Mouse (Mus musculus): ENCODE measurements around the gene Yif1a. TPM values are rescaled to one million over a fixed set of nuclear protein-coding genes. Genes with fewer than 3 reads are reported as not detected.
A peak's percentile ranks its signal among the peaks of the same experiment; 100 is the strongest.

The Yif1a gene
- polyA plus RNA-seq, 1 experiment from 2014 or later, result 129 TPM

DNA sequence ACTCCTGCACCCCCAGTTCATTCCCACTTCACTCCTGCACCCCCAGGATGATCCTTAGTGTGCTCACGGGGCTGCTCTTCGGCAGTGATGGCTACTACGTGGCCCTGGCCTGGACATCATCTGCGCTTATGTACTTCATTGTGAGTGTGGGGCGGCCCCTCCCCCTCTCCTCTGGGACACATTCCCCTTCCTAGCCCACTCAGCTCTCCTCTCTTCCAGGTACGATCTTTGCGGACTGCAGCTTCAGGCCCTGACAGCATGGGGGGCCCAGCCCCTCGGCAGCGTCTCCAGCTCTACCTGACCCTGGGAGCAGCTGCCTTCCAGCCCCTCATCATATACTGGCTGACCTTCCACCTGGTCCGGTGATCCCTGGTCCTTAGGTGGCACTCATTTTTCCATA is 3.7 kb downstream of the Yif1a start:
- Histone ChIP-seq H3K4me3 (replicated peaks; ENCODE audit: low read depth, low read length) (no peak overlapping the region), H3K4me1 (replicated peaks; ENCODE audit: insufficient read depth, low read length) (no peaks in the 10 kb centered on the region; the same call in 1 of the 2 replicates), H3K9me3 (replicated peaks; ENCODE audit: low read length) (no peaks in the 10 kb centered on the region), H3K27me3 (ENCODE audit: insufficient read depth, low read length) (no peaks in the 10 kb centered on the region), H3K36me3 (ENCODE audit: insufficient read depth, low read length) (0 out of 2 replicates have a peak, but pooled peaks cover 10% of the 10 kb centered on the region), H3K27ac (no peak overlapping the region), H3K4me2 (ENCODE audit: low read length) (no peak overlapping the region), H3K9ac (ENCODE audit: low read depth, low read length) (no peak overlapping the region)
- ATAC-seq (replicated peaks; ENCODE audit: low FRiP score, low read depth) (no peak), DNase-seq (ENCODE audit: low spot score) (no peak)
- no peak for TF ChIP-seq CTCF (IDR thresholded peaks at IDR 0.05; ENCODE audit: low read depth)
- WGBS, result 89% methylated on average over 10 of the region's 10 CpGs

GRCm38 (mm10) chr19:5093481-5094242 is 5.3 kb downstream of the Yif1a start:
- Histone ChIP-seq H3K9ac (ENCODE audit: low read depth, low read length) (no peak overlapping the region), H3K36me3 (ENCODE audit: insufficient read depth, low read length) (0 out of 2 replicates have a peak, but pooled peaks cover 10% of the 10 kb centered on the region), H3K4me3 (replicated peaks; ENCODE audit: low read depth, low read length) (no peak overlapping the region), H3K4me1 (replicated peaks; ENCODE audit: insufficient read depth, low read length) (peaks cover 8% of the 10 kb centered on the region), H3K27ac (no peak overlapping the region), H3K27me3 (ENCODE audit: insufficient read depth, low read length) (no peaks in the 10 kb centered on the region), H3K9me3 (replicated peaks; ENCODE audit: low read length) (no peaks in the 10 kb centered on the region), H3K4me2 (ENCODE audit: low read length) (no peak overlapping the region)
- 0 out of 2 replicates have a peak, but pooled peaks have one; percentile 1 for ATAC-seq (replicated peaks; ENCODE audit: low FRiP score, low read depth)
- DNase-seq (ENCODE audit: low spot score), result no peak
- no peak for TF ChIP-seq CTCF (IDR thresholded peaks at IDR 0.05; ENCODE audit: low read depth)
- WGBS, result 73% methylated on average over 12 of the region's 12 CpGs

GRCm38 (mm10) chr19:5094243-5094632 is 5.9 kb downstream of the Yif1a start:
- Histone ChIP-seq H3K9me3 (replicated peaks; ENCODE audit: low read length) (no peaks in the 10 kb centered on the region), H3K27ac (no peak overlapping the region), H3K27me3 (ENCODE audit: insufficient read depth, low read length) (no peaks in the 10 kb centered on the region), H3K4me2 (ENCODE audit: low read length) (no peak overlapping the region), H3K9ac (ENCODE audit: low read depth, low read length) (no peak overlapping the region), H3K36me3 (ENCODE audit: insufficient read depth, low read length) (0 out of 2 replicates have a peak, but pooled peaks cover 10% of the 10 kb centered on the region), H3K4me3 (replicated peaks; ENCODE audit: low read depth, low read length) (no peak overlapping the region), H3K4me1 (replicated peaks; ENCODE audit: insufficient read depth, low read length) (peaks cover 10% of the 10 kb centered on the region)
- ATAC-seq (replicated peaks; ENCODE audit: low FRiP score, low read depth) (peak; percentile 71), DNase-seq (ENCODE audit: low spot score) (peak; percentile 94)
- peak; percentile 92 for TF ChIP-seq CTCF (IDR thresholded peaks at IDR 0.05; ENCODE audit: low read depth)
- WGBS, result 1% methylated on average over 21 of the region's 21 CpGs

- no peak overlapping the region for H3K4me2 ChIP-seq (ENCODE audit: low read length)
- no peak for TF ChIP-seq CTCF (IDR thresholded peaks at IDR 0.05; ENCODE audit: low read depth)
- no peak overlapping the region for H3K9ac ChIP-seq (ENCODE audit: low read depth, low read length)
- H3K4me3 ChIP-seq (replicated peaks; ENCODE audit: low read depth, low read length), result no peak overlapping the region
- H3K36me3 ChIP-seq (ENCODE audit: insufficient read depth, low read length), result peaks cover 15% of the 10 kb centered on the region
- peaks cover 10% of the 10 kb centered on the region for H3K4me1 ChIP-seq (replicated peaks; ENCODE audit: insufficient read depth, low read length)
- no peaks in the 10 kb centered on the region for H3K9me3 ChIP-seq (replicated peaks; ENCODE audit: low read length)
- ATAC-seq (replicated peaks; ENCODE audit: low FRiP score, low read depth), result peak; percentile 9; the same call in 1 of the 2 replicates
- no peak for DNase-seq (ENCODE audit: low spot score)
- no peaks in the 10 kb centered on the region for H3K27me3 ChIP-seq (ENCODE audit: insufficient read depth, low read length)
- WGBS, result 41% methylated on average over 11 of the region's 11 CpGs
- no peak overlapping the region for H3K27ac ChIP-seq
Measured at GRCm38 (mm10) chr19:5094746-5095417, 6.5 kb downstream of the Yif1a start.

DNA sequence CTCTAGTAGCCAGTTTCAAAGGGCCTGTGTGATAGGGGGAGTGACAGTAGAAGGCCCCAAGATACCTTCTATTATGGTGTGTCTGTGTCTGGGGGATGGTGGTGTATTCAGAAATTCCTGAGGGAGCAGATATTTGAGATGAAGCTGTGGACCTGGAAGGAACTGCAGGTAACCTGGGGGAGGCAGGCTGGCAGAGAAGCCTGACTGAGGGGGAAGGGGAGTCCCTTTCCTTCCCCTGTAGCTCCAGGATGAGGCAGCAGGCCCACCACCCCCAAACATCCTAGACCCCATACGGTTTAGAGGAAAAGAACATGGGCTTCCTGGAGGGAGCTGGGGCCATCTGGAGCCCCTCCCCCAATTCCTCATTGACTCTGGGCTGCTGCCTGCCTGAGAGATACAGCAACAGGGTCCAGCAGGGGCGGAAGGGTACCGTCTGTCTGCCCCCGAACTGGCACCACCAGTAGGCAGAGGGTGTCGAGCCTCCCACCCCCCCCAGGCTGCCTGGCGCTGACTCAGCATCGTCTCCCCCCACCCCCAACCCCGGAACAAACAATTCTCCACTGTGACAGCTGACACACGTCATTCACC is 7.6 kb downstream of the Yif1a start:
- WGBS, result 18% methylated on average over 9 of the region's 9 CpGs
- Histone ChIP-seq H3K4me2 (ENCODE audit: low read length) (no peak overlapping the region), H3K4me3 (replicated peaks; ENCODE audit: low read depth, low read length) (no peak overlapping the region), H3K27me3 (ENCODE audit: insufficient read depth, low read length) (no peaks in the 10 kb centered on the region), H3K9me3 (replicated peaks; ENCODE audit: low read length) (no peaks in the 10 kb centered on the region), H3K36me3 (ENCODE audit: insufficient read depth, low read length) (peaks cover 26% of the 10 kb centered on the region), H3K4me1 (replicated peaks; ENCODE audit: insufficient read depth, low read length) (peaks cover 10% of the 10 kb centered on the region), H3K27ac (no peak overlapping the region), H3K9ac (ENCODE audit: low read depth, low read length) (no peak overlapping the region)
- DNase-seq (ENCODE audit: low spot score) (no peak), ATAC-seq (replicated peaks; ENCODE audit: low FRiP score, low read depth) (no peak)
- no peak for TF ChIP-seq CTCF (IDR thresholded peaks at IDR 0.05; ENCODE audit: low read depth)
